Mouse (Mus musculus) heart, embryonic 14.5 days (tissue): ENCODE measurements around the gene Dpy19l3. TPM values are rescaled to one million over a fixed set of nuclear protein-coding genes. Genes with fewer than 3 reads are reported as not detected.

Source experiments
- ATAC-seq: fragments of 200-750 bp; cut with Nextera tagmentation; 2 replicates; pipeline ENCODE4 v1.8.0; 2017; ENCODE audit warnings: low read depth, moderate TSS enrichment; ENCODE audit not compliant: insufficient number of reproducible peaks, insufficient read depth, low FRiP score
- H3K27ac ChIP-seq, 2 experiments: fragments of 200-500 bp in 1 of 2; fragments of 300-500 bp in 1 of 2; sonication (generic) in 1 of 2; replicated peaks in 1 of 2; 2 replicates each; pipeline ENCODE4 v1.5.1; 2012 to 2014; ENCODE audit warnings: low read depth in 2 of 2, low read length in 2 of 2, control low read depth in 1 of 2, mild to moderate bottlenecking in 1 of 2, mixed read lengths in 1 of 2; ENCODE audit not compliant: control insufficient read depth in 1 of 2, insufficient read depth in 1 of 2
- H3K27me3 ChIP-seq: fragments of 300-500 bp; sonication (generic); 2 replicates; pipeline ENCODE4 v1.6.1; 2014; ENCODE audit warnings: mild to moderate bottlenecking, low read length, control low read depth; ENCODE audit not compliant: control insufficient read depth, insufficient read depth
- H3K36me3 ChIP-seq: fragments of 300-500 bp; sonication (generic); 2 replicates; pipeline ENCODE4 v1.6.1; 2014; ENCODE audit warnings: mild to moderate bottlenecking, control low read depth, low read length, mixed read lengths; ENCODE audit not compliant: control insufficient read depth, insufficient read depth
- H3K4me1 ChIP-seq, 2 experiments: fragments of 200-500 bp in 1 of 2; fragments of 300-500 bp in 1 of 2; sonication (generic) in 1 of 2; 2 replicates each; pipeline ENCODE4 v1.6.1; 2012 to 2014; ENCODE audit warnings: low read length in 2 of 2, control low read depth in 1 of 2, mixed read lengths in 1 of 2; ENCODE audit not compliant: control insufficient read depth in 2 of 2, insufficient read depth in 2 of 2
- H3K4me2 ChIP-seq: fragments of 300-500 bp; sonication (generic); 2 replicates; pipeline ENCODE4 v1.6.1; 2014; ENCODE audit warnings: mild to moderate bottlenecking, low read length
- H3K4me3 ChIP-seq, 2 experiments: fragments of 200-500 bp in 1 of 2; fragments of 300-500 bp in 1 of 2; sonication (generic) in 1 of 2; 2 replicates each; pipeline ENCODE4 v1.5.1; 2012 to 2014; ENCODE audit warnings: low read length in 2 of 2, mild to moderate bottlenecking in 2 of 2, control low read depth in 1 of 2, low read depth in 1 of 2, moderate library complexity in 1 of 2; ENCODE audit not compliant: control insufficient read depth in 1 of 2, insufficient read depth in 1 of 2
- H3K9ac ChIP-seq: fragments of 300-500 bp; sonication (generic); 2 replicates; pipeline ENCODE4 v1.6.1; 2014; ENCODE audit warnings: mild to moderate bottlenecking, low read length
- H3K9me3 ChIP-seq: fragments of 300-500 bp; sonication (generic); 2 replicates; pipeline ENCODE4 v1.6.1; 2016; ENCODE audit warnings: low read length, control low read depth; ENCODE audit not compliant: control insufficient read depth
- WGBS: fragments of 180-500 bp; shearing (Covaris S2); extraction: QIAGEN DNeasy Blood & Tissue Kit; methylation state at CpG from one replicate; pipeline ENCODE4 v1.1.7; 2014; 5-methylcytosine and 5-hydroxymethylcytosine counted together
- polyA plus RNA-seq: library from polyadenylated mRNA; unstranded; fragments of >200 nt; fragmentation: Nextera tagmentation; extraction: Ambion mirVana; gene quantifications from 2 replicates; pipeline ENCODE4 v1.2.1, GENCODE M21; 2014

The Dpy19l3 gene
- polyA plus RNA-seq, 1 experiment from 2014 or later: 15.6 TPM

DNA sequence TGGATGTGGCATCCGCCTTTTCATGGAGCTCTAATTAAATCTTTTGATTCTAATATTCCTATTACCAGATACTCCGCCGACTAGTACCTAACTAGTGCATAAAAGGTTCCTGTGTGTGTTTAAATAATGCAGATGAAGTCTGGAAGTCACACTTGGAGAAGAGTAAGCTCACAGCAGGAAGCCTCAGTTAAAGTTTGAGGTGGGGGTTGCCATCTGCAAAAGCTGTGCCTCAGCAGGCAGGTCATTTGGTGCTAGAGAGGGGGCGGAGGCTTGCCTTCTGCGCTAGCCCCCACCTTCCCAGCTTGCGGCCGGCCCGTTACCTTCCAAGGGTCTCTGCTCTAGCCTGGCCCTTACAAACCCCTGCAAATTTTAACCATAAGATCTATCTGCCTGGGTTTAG lies 36.7 kb upstream of the Dpy19l3 start:
- no peak for ATAC-seq
- H3K4me2 ChIP-seq: no peak overlapping the region
- no peak overlapping the region for H3K27ac ChIP-seq
- no peak overlapping the region for H3K4me3 ChIP-seq
- no peak overlapping the region for H3K9ac ChIP-seq
- H3K36me3 ChIP-seq: peaks cover 95% of the 10 kb centered on the region
- 72% methylated on average over 8 of the region's 8 CpGs for WGBS
- no peaks in the 10 kb centered on the region for H3K27me3 ChIP-seq
- H3K4me1 ChIP-seq: peaks cover 0 to 4% of the 10 kb centered on the region in 2 experiments; a peak in 1 of 4 replicates
- H3K9me3 ChIP-seq: no peaks in the 10 kb centered on the region

GRCm38 (mm10) chr7:35790201-35790600 lies 35.9 kb upstream of the Dpy19l3 start:
- H3K4me2 ChIP-seq: no peak overlapping the region
- no peaks in the 10 kb centered on the region for H3K9me3 ChIP-seq
- no peak overlapping the region for H3K4me3 ChIP-seq
- ATAC-seq: no peak
- H3K9ac ChIP-seq: no peak overlapping the region
- peaks cover 97% of the 10 kb centered on the region for H3K36me3 ChIP-seq
- no peak overlapping the region for H3K27ac ChIP-seq
- WGBS: 91% methylated on average over 8 of the region's 8 CpGs
- H3K27me3 ChIP-seq: no peaks in the 10 kb centered on the region
- peaks cover 0 to 4% of the 10 kb centered on the region in 2 experiments; a peak in 1 of 4 replicates for H3K4me1 ChIP-seq

GRCm38 (mm10) chr7:35785579-35785978 lies 31.3 kb upstream of the Dpy19l3 start:
- no peaks in the 10 kb centered on the region for H3K9me3 ChIP-seq
- H3K9ac ChIP-seq: no peak overlapping the region
- no peaks in the 10 kb centered on the region for H3K4me1 ChIP-seq
- 87% methylated on average over 4 of the region's 4 CpGs for WGBS
- ATAC-seq: no peak
- H3K4me3 ChIP-seq: no peak overlapping the region
- peaks cover 89% of the 10 kb centered on the region for H3K36me3 ChIP-seq
- no peak overlapping the region for H3K27ac ChIP-seq
- no peak overlapping the region for H3K4me2 ChIP-seq
- no peaks in the 10 kb centered on the region for H3K27me3 ChIP-seq

- no peak overlapping the region for H3K4me3 ChIP-seq
- no peak for ATAC-seq
- no peak overlapping the region for H3K27ac ChIP-seq
- no peak overlapping the region for H3K4me2 ChIP-seq
- H3K36me3 ChIP-seq: peaks cover 88% of the 10 kb centered on the region
- H3K27me3 ChIP-seq: no peaks in the 10 kb centered on the region
- no peak overlapping the region for H3K9ac ChIP-seq
- no peaks in the 10 kb centered on the region for H3K4me1 ChIP-seq
- no peaks in the 10 kb centered on the region for H3K9me3 ChIP-seq
These were observed 28.0 kb upstream of the Dpy19l3 start for GRCm38 (mm10) chr7:35782252-35782651.

GRCm38 (mm10) chr7:35774127-35774526 lies 19.9 kb upstream of the Dpy19l3 start:
- Histone ChIP-seq H3K4me2 (no peak overlapping the region), H3K27me3 (no peaks in the 10 kb centered on the region), H3K4me1 (peaks cover 0 to 3% of the 10 kb centered on the region in 2 experiments; a peak in 1 of 4 replicates), H3K36me3 (peaks cover 72% of the 10 kb centered on the region), H3K27ac (no peak overlapping the region), H3K4me3 (no peak overlapping the region), H3K9ac (no peak overlapping the region), H3K9me3 (no peaks in the 10 kb centered on the region)
- no peak for ATAC-seq
- 93% methylated on average over 12 of the region's 12 CpGs for WGBS

DNA sequence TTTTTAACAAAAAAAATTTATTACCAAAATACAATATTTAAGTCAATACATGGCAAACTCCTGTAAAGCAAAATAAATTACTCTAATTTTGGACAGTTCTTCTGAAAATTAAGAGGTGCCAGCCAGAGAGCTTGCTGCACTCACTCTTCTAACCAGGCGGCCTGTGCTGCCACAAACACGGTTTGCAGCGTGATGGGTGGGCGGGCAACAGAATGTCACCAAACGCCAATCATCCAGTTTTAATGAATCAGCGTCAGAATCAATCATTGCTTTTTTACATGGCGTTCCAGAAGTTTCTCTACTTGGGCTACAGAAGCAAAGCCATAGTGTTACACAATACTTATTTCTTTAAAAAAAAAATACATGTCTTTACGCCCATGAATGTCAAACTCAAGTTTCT lies 18.1 kb upstream of the Dpy19l3 start:
- H3K36me3 ChIP-seq: peaks cover 57% of the 10 kb centered on the region
- 90% methylated on average over 8 of the region's 8 CpGs for WGBS

DNA sequence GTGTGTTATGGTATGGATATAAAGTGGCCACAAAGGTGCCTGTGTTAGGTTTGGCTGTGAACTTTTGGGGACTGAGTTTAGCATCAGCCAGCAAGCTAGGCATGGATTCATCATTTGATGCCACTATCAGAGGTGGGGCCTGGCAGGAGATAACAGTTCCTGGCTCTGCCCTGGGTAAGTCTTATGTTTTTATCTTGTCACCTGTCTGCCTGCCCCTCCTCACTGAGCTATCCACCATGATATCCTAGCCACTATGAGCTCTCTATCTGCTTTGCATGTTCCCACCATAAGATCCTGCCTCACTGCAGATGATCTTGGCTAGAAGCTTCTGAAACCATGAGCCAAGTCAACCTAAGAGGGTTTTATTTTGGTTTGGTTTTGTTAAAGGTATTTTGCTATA lies 16.9 kb upstream of the Dpy19l3 start:
- Histone ChIP-seq H3K36me3 (peaks cover 46% of the 10 kb centered on the region), H3K27ac (no peak overlapping the region), H3K27me3 (no peaks in the 10 kb centered on the region), H3K4me2 (no peak overlapping the region), H3K4me3 (no peak overlapping the region), H3K9ac (no peak overlapping the region), H3K4me1 (peaks cover 0 to 3% of the 10 kb centered on the region in 2 experiments; a peak in 1 of 4 replicates), H3K9me3 (no peaks in the 10 kb centered on the region)
- ATAC-seq: no peak

More for the DNA sequence above, 18.1 kb upstream of the Dpy19l3 start:
- peaks cover 0 to 3% of the 10 kb centered on the region in 2 experiments; a peak in 1 of 4 replicates for H3K4me1 ChIP-seq
- H3K27ac ChIP-seq: no peak overlapping the region
- H3K4me3 ChIP-seq: no peak overlapping the region
- no peak overlapping the region for H3K9ac ChIP-seq
- no peak overlapping the region for H3K4me2 ChIP-seq
- no peak for ATAC-seq
- no peaks in the 10 kb centered on the region for H3K9me3 ChIP-seq
- H3K27me3 ChIP-seq: no peaks in the 10 kb centered on the region

DNA sequence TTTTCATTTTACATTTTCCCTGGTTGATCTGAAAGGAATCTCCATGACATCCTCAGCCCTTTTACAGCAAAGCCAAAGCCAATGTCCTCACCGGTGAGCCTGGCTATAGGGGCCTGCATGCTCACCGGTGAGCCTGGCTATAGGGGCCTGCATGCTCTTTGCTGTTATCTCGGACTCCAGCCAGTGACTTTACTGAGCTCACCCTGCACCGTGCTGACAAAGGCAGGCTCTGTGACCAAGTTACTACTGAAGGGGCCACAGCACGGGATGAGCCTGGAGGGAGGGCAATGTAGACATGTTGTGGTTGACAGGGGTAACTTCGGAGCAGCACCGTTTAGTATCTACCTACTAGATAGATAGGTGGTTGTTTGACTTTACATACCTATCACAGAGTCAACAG lies 15.9 kb upstream of the Dpy19l3 start:
- H3K4me1 ChIP-seq: peaks cover 0 to 3% of the 10 kb centered on the region in 2 experiments; a peak in 1 of 4 replicates
- no peaks in the 10 kb centered on the region for H3K27me3 ChIP-seq
- no peak for ATAC-seq
- no peak overlapping the region for H3K9ac ChIP-seq
- H3K27ac ChIP-seq: no peak overlapping the region
- H3K4me3 ChIP-seq: no peak overlapping the region
- 52% methylated on average over 7 of the region's 7 CpGs for WGBS
- no peaks in the 10 kb centered on the region for H3K9me3 ChIP-seq
- H3K4me2 ChIP-seq: no peak overlapping the region
- H3K36me3 ChIP-seq: peaks cover 37% of the 10 kb centered on the region
